In genomic region chr13:104446974-104447373, GRCm38 (mm10) we compare ENCODE assay signal across 19 mouse cellular contexts.
"Had no signal": no experiment of that assay in that cellular context is flagged by ENCODE, and none has a peak within 500 bp of the region (broad histone marks: within the 10 kb centered on the region; RNA-seq: fewer than 3 reads in every experiment).

No protein-coding gene starts in this region.

- H3K4me2 ChIP-seq: intestine, embryonic 15.5 days; limb, embryonic 13.5 days; liver, embryonic 12.5 days; liver, embryonic 15.5 days; lung, embryonic 15.5 days had no signal

- H3K9me3 ChIP-seq: intestine, embryonic 15.5 days; limb, embryonic 10.5 days; limb, embryonic 13.5 days; liver, embryonic 12.5 days; liver, embryonic 15.5 days; lung, embryonic 15.5 days had no signal

- DNase-seq: kidney, adult 11 months; kidney, postnatal 10 days; layer of hippocampus, adult 9-11 months; liver; lung, adult 18-20 months; lung, postnatal 14 days; midbrain, embryonic 14.5 days; right cerebral cortex, postnatal 4 days; thymus, adult 2 months; thymus, postnatal 25 days had no signal

- H3K9ac ChIP-seq: intestine, embryonic 15.5 days; limb, embryonic 13.5 days; liver, embryonic 12.5 days; liver, embryonic 15.5 days; lung, embryonic 15.5 days had no signal

- H3K36me3 ChIP-seq: intestine, embryonic 15.5 days; liver, embryonic 12.5 days; liver, embryonic 15.5 days had no signal

- H3K27me3 ChIP-seq: intestine, embryonic 15.5 days; limb, embryonic 13.5 days; liver, embryonic 12.5 days; liver, embryonic 15.5 days; lung, embryonic 15.5 days had no signal

- H3K4me3 ChIP-seq: intestine, embryonic 15.5 days; layer of hippocampus, adult 2 months; limb, embryonic 10.5 days; limb, embryonic 13.5 days; liver, embryonic 12.5 days; liver, embryonic 15.5 days; lung, embryonic 15.5 days had no signal

- ATAC-seq: intestine, embryonic 15.5 days; liver, embryonic 12.5 days had no signal

- H3K27ac ChIP-seq: intestine, embryonic 15.5 days; layer of hippocampus, adult 2 months; limb, embryonic 10.5 days; limb, embryonic 13.5 days; liver, embryonic 12.5 days; liver, embryonic 15.5 days; lung, embryonic 15.5 days; macrophage; stomach, postnatal 0 days had no signal

- H3K4me1 ChIP-seq: intestine, embryonic 15.5 days; limb, embryonic 10.5 days; limb, embryonic 13.5 days; liver, embryonic 12.5 days; liver, embryonic 15.5 days; lung, embryonic 15.5 days had no signal
